Mouse (Mus musculus) gastrocnemius, postnatal 36 days (tissue): ENCODE results near the gene Hist1h2ae. TPM values are rescaled to one million over a fixed set of nuclear protein-coding genes. Genes with fewer than 3 reads are reported as not detected.
A peak's percentile ranks its signal among the peaks of the same experiment; 100 is the strongest.
"Not testable (repeated sequence)": the region's sequence is repeated elsewhere in the genome, so short reads cannot be mapped to it uniquely, and the experiment has no call there.

Source experiments
- DNase-seq, 2 experiments: peaks; one replicate each; pipeline ENCODE4 v3.0.0; 2022
- intact Hi-C: fragments of 180-260 bp; cut with DNase I; formaldehyde crosslinking; loops from one replicate; pipeline ENCODE4 v1.15.1; 2025
- total RNA-seq, 2 experiments: library from RNA; stranded (reverse); gene quantifications; 2 replicates each; pipeline ENCODE4 v1.2.3; 2021

Hist1h2ae gene
- total RNA-seq, 2 experiments from 2014 or later = 1.6 to 2.8 TPM

DNA sequence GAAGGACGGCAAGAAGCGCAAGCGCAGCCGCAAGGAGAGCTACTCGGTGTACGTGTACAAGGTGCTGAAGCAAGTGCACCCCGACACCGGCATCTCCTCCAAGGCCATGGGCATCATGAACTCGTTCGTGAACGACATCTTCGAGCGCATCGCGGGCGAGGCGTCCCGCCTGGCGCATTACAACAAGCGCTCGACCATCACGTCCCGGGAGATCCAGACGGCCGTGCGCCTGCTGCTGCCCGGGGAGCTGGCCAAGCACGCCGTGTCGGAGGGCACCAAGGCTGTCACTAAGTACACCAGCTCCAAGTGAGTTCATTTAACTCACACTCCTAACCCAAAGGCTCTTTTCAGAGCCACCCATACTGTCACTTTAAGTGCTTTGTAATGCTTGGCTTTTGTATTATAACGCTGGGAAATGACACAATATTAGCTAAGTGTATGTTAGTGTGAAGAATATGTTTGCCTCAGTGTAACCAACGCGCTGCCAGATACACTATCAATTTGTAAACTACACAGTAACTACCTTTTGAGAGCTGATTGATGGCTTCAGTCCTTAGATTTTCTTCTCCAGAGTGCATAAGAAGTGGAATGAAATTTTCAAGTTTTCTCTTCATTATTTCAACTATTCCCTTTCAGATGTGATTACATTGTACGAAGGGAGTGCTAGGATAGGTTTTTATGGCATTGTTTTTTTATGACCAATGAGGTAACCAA, 641 bp upstream of the Hist1h2ae start:
- DNase-seq, intact Hi-C loops: not testable (repeated sequence)

DNA sequence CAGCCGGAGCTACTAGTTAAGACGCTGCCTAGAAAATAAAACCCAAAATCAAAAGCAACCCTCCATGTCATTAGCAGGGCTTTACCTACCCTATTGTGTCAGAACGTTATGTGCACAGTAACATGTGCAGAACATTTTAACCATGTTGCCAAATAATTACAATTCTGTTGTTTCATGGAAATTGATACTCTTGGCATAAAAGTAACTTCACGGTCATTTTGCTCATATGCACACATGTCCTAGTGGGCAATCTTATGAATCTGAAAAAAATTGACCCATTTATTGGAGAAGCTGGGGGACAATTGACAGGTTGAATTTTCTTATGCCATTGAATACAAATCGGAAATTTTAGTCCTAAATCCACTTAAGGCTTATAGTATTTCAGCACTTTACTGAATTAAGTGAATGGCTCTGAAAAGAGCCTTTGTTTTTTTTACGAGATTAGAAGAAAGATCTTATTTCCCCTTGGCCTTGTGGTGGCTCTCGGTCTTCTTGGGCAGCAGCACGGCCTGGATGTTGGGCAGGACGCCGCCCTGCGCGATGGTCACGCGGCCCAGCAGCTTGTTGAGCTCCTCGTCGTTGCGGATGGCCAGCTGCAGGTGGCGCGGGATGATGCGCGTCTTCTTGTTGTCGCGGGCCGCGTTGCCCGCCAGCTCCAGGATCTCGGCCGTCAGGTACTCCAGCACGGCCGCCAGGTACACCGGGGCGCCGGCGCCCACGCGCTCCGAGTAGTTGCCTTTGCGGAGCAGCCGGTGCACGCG, 579 bp downstream of the Hist1h2ae start:
- intact Hi-C loops = not testable (repeated sequence)

DNA sequence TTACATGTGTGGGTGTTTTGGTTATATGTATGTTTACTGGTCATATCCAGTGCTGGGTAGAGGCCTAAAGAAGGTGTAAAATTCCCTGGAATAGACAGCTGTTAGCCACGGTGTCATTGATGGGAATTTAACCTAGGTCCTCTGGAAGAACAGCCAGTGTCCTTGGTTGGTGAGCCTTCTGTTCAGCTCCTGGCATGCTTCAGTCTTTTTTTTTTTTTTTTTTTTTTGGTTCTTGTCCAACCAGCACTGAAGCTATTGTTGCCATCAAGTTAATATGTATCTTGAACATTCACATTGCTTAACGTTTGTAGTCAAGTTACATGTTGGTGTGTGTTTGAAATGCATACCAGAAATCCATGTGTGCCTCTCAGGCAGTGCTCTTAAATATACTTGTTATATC, 6.5 kb downstream of the Hist1h2ae start:
- intact Hi-C loops = no loop called here

More for the DNA sequence above, 579 bp downstream of the Hist1h2ae start:
- DNase-seq = not testable (repeated sequence)

DNA sequence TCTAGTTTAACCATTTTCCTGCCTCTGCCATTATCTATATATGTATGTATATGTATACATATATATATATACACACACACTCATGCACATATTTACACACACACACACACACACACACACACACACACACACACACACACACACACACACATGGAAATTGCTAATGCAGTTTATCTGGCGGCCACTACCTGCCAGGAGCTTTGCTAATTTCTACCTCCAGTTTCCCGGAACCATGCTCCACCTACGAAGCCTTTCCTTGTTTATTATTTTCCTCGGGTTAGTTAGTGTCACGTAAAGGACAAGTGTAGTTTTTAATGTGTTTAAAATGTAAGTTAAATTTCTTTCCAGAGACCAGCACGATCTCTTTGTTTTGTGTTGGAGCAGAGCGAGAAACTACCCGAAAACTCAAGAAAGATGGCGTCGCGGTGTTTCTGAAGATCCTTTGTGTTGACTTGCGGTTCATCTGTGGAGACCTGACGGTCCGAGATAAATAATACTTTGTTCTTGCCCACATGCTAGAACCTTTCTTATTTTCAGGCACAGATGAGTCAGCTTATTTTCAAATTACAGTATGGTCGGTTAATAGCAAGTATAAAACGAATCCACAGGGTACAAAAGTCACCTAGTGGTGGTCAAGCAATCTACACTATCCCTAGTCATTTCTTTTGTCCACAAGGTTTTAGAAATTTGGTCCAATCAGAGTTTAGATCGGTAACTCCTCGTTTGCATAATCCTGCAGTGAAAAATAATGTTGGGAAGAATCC, 8.1 kb downstream of the Hist1h2ae start:
- no peak for DNase-seq

More for the DNA sequence above, 6.5 kb downstream of the Hist1h2ae start:
- no peak for DNase-seq

DNA sequence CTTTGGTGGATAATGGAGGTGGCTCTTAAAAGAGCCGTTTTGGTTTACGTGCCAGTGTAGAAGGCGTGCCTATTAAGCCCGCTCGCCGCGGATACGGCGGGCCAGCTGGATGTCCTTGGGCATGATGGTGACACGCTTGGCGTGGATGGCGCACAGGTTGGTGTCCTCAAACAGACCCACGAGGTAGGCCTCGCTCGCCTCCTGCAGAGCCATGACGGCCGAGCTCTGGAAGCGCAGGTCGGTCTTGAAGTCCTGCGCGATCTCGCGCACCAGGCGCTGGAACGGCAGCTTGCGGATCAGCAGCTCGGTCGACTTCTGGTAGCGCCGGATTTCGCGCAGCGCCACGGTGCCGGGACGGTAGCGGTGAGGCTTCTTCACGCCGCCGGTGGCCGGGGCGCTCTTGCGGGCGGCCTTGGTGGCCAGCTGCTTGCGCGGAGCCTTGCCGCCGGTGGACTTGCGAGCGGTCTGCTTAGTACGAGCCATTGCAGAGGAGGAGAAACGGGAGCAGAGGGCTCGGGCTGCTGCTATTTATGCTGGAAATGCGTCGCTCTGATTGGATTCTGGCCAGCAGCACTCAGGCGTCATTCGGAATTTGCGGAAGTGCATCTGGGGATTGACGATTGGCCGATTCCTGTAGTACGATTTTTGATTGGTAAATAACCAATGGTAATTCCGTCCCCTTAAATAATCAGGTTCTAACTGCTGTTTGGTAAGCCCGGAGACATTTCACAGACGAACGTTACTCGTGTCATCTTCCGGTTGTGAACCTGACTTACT, 8.9 kb downstream of the Hist1h2ae start, which contains the start of gene Hist1h3e:
TSS of gene Hist1h3e (minus strand) at position 487 of the 777 bp plus-strand sequence.
- intact Hi-C loops = not testable (repeated sequence)

More for the DNA sequence above, 8.1 kb downstream of the Hist1h2ae start:
- intact Hi-C loops = no loop called here

DNA sequence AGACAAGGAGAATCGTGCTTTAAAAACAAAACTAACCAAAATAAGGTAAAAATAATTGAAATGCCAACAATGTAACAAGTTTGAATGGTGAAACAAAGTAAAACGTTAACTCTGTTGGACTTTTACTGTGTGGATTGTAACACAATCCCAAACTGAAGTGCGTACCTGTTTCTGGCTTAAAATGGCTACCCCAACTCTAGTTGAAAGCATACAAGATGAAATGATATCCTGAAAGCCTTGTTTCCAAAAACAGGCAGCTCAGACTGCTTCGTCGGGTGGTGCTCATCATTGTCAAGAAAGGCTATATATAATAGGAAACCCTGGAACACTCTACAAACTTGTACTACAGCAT, 9.5 kb downstream of the Hist1h2ae start:
- intact Hi-C loops = not testable (repeated sequence)

More for the DNA sequence above, 8.9 kb downstream of the Hist1h2ae start, which contains the start of gene Hist1h3e:
- DNase-seq = peak; percentile 83 to 88

DNA sequence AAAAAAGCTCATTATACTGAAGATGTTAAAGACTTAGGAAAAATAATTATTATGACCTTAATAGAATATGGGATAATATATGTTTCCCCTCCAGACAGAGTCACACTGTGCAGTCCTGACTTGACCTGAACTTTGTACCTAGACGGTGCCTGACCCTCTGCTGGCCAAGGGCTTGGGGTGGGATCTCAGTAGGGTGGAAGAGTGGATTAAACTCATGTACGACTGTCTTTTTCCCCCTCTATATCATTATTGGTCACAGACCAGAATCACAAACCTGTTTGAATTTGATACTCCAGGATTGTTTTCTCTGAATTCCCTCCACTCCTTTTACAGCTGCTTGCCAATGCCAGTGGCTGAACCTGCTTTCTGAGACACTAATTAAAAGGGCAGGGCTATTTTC, 10.3 kb downstream of the Hist1h2ae start:
- intact Hi-C loops = not testable (repeated sequence)

More for the DNA sequence above, 9.5 kb downstream of the Hist1h2ae start:
- DNase-seq = not testable (repeated sequence)

DNA sequence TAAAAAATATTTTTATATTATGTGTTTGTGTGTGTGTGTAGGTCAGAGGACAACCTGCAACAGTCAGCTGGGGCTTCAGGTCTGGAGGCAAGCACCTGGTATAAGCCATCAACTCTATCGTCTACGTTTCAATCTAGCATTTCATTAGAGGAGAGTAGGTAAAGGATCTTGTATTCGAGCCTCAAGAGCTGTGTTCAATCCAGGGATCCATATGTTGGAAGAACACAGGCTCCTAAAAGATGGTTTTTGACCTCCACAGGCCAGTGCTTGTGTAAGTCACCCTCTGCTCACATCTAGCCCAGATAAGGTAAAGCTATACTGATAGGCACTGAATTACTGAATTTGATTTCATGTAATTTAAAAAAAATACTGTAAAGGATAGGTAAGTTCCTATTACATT, 14.1 kb downstream of the Hist1h2ae start:
- intact Hi-C loops = no loop called here

More for the DNA sequence above, 10.3 kb downstream of the Hist1h2ae start:
- not testable (repeated sequence) for DNase-seq

DNA sequence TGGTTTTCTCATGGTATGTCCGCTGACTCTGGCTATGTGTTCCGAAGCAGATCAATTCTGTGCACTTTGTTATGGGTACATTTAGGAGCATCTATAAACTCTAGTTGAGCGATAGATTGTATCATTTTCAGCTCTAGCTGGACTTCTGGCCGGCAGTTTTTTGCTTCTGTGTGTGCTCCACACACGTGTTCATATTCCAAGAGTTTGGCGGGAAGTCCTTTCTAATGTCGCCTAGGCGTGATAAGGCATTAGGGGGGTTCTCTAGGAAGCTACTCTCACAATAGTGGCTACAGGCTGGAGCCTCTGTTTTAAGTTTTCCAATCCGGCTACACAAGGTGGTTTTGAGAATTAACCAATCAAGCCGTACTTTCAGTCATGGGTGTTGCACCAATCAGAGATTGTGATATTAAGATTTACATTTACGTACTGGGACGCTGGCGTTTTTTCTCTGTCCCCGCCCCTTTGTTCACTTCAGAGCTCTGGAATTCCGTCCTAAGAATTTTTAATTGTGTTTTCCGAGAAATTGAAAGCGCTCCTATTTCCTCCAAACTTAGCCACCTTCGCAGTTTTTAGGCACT, 15.1 kb downstream of the Hist1h2ae start:
- DNase-seq = peak in 1 of 2 experiments; percentile 26
- intact Hi-C loops = no loop called here

More for the DNA sequence above, 14.1 kb downstream of the Hist1h2ae start:
- no peak for DNase-seq

DNA sequence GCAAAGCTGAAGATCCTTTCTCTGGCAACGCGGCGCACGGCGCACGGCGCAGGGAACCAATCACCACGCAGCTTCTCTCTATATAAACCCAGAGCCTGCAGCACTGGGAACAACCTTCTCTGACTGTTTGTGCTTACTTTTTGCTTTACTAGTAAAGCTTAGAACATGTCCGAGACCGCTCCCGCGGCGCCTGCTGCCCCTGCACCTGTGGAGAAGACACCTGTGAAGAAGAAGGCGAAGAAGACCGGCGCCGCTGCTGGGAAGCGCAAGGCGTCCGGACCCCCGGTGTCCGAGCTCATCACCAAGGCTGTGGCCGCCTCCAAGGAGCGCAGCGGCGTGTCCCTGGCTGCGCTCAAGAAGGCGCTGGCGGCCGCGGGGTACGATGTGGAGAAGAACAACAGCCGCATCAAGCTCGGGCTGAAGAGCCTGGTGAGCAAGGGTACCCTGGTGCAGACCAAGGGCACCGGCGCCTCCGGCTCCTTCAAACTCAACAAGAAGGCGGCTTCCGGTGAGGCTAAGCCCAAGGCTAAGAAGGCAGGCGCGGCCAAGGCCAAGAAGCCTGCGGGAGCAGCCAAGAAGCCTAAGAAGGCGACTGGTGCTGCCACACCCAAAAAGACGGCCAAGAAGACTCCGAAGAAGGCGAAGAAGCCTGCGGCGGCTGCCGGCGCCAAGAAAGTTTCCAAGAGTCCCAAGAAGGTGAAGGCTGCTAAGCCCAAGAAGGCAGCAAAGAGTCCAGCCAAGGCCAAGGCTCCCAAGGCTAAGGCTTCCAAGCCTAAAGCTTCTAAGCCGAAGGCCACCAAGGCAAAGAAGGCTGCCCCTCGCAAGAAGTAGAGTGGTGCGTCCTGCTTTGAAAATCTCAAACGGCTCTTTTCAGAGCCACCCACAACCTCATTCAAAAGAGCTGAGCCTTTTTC, 15.8 kb downstream of the Hist1h2ae start:
- intact Hi-C loops = no loop called here

DNA sequence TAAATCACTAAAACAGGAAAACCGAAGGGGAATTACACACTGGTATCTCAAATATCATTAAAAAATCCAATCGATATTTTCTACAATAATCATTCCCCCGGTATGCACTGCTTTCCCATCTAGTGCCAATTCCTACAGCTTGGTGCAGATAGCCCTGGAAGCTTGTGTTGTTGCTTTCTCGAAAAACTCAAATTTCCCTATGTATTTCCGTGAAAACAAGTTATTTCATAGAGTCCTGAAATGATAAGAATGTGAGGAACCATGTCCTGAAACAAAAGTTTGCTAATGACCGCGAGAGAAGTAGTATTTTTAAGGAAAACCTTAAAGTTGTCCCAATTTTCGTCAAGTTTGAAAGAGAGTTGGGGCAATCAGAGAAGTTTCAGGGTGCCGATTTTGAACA, 16.6 kb downstream of the Hist1h2ae start:
- intact Hi-C loops = no loop called here

More for the DNA sequence above, 15.8 kb downstream of the Hist1h2ae start:
- peak in 1 of 2 experiments; percentile 45 for DNase-seq

DNA sequence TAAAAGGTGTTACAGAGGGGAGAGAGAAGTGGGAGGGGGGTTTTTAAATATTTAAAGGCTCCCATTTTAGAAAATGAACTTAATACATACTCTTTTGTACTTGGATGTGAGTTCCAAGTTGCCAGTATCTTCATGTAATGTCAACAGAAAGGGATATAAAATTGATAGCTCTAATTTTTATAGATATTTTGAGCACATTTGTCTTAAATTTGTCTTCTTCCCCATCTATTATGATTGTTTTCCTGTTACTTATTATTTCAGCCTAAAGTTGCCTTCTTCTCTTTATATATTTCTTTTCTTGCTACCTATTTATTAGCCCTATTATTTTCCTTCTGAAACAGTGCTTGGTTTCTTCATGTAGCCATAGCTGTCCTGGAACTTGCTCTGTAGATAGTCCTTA, 18.1 kb downstream of the Hist1h2ae start, which contains the start of gene Hist1h1d:
TSS of gene Hist1h1d (plus strand) at position 301 of the 400 bp plus-strand sequence.
- intact Hi-C loops = no loop called here
- no peak for DNase-seq

More for the DNA sequence above, 16.6 kb downstream of the Hist1h2ae start:
- no peak for DNase-seq

DNA sequence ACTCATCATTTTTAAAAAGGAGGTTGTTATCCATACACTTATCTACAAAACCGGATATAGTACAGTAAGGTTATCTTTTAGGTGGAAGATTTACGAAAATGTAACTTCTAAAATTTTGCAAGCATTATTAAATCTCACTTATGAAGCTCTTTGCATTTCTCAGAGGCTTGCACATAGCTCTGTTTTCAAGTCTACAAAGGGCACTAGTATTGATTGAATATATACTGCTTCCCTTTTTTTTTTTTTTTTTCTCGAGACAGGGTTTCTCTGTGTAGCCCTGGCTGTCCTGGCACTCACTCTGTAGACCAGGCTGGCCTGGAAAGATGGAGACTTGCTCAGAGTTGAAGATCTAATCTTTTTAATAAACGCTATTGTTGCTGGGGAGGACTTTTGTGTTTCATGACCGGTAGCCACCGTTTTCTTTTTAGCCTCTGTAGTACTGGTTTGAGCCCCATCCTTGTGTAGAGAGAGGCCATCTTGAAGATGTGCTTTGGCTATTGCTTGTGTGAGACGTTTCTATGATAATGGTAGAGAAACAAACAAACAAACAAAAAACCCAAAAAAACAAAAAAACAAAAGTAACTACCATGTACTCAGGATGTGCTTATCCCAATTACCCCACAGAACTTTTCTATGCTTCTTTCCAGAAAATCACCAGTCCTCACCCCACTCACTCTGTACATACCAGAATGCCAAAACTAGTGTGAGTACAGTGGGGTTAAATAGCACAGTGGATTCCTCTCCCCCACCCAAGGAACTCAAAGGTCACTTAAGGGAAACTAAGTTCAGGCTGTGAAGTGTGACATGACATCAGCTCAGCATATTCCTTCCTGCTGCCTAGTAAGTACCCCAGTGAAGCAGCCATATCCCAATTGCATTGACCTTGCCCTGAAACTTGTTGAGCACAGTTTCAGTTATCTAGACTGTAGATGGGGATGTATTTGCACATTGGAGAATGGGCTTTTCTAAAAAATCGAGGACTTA, 18.8 kb downstream of the Hist1h2ae start:
- intact Hi-C loops = no loop called here
- no peak for DNase-seq

DNA sequence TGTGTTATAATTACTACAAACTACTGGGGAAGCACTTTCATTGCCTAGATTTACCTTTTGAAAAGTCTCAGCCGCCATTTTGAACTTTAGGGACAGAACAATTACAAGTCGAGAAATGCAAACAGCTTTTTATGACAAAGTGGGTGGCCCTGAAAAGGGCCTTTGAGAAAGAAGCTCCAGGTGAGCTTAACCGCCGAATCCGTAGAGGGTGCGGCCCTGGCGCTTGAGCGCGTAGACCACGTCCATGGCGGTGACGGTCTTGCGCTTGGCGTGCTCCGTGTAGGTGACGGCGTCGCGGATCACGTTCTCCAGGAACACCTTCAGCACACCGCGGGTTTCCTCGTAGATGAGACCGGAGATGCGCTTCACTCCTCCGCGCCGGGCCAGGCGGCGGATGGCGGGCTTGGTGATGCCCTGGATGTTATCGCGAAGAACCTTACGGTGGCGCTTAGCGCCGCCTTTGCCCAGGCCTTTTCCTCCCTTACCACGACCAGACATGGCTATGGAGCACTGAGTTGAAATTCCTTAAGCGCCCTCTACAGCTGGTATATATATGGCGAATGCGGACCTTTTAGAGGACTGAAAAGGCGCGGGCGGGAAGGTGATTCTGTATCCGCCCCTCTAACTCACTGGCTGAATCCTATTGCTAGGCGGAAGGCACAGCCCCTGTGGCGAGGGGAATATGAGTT, 19.7 kb downstream of the Hist1h2ae start, which contains the start of gene Hist1h4f:
TSS of gene Hist1h4f (minus strand) at position 503 of the 689 bp plus-strand sequence.
- DNase-seq = peak; percentile 38 to 47
- intact Hi-C loops = not testable (repeated sequence)

DNA sequence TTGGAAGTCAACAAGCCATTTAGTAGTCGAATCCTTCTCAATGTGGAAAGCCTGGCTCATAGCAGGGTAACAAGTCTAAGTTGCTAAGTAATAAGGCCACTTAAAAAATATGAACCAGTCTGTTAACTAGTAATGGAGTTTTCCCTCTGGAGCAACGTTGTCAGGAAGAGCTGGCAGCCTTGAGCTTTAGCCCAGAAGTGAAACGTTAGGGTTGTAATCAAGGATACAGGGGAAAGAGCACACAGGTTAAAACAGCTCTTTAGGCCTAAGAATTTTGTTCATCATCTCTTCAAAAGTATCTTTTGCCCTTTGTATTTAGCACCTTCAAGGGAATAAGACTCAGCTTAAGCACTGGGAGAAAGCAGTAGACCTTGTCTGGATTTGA, 20.3 kb downstream of the Hist1h2ae start:
- intact Hi-C loops = no loop called here
- DNase-seq = no peak

DNA sequence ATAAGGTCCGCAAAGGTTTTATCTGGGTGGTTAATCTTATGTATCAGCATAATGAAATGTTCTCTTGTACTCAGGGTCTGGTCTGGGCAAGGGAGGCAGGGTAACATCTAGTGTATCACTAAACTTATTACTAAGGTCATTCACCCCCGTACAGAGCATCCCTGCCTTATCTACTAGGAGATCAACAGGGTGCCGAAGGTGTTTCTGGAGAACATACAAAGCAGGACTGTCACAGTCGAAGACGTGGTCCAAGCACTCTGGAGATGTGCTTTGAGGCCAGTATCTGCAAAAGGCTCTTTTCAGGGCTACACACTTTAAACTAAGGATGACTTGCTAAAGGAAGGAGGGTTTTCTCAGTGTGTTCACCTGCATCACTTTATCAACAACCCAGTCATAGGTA, 24.3 kb downstream of the Hist1h2ae start:
- no peak for DNase-seq
- intact Hi-C loops = no loop called here

DNA sequence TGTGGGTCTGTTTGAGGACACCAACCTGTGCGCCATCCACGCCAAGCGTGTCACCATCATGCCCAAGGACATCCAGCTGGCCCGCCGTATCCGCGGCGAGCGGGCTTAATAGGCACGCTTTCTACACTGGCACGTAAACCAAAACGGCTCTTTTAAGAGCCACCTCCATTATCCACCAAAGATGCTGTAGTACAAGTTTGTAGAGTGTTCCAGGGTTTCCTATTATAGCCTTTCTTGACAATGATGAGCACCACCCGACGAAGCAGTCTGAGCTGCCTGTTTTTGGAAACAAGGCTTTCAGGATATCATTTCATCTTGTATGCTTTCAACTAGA, 26.3 kb downstream of the Hist1h2ae start:
- intact Hi-C loops, DNase-seq: not testable (repeated sequence)
